Mouse (Mus musculus) Patski (cell line): ENCODE results near the gene Ddb2. TPM values are rescaled to one million over a fixed set of nuclear protein-coding genes. Genes with fewer than 3 reads are reported as not detected.
"Not testable (repeated sequence)": the region's sequence is repeated elsewhere in the genome, so short reads cannot be mapped to it uniquely, and the experiment has no call there.

Experiments used
- ATAC-seq: fragments of 100-300 bp; one replicate; pipeline ENCODE4 v1.8.0; 2021
- CTCF ChIA-PET: fragments of 350-600 bp; sonication (Branson Sonifier 250); formaldehyde crosslinking; loops from one replicate; lab custom pipeline; 2022; ENCODE audit warnings: inconsistent platforms; lab: Charles Lee
- POLR2A ChIA-PET: fragments of 350-600 bp; sonication (Branson Sonifier 250); formaldehyde crosslinking; loops from one replicate; lab custom pipeline; 2022; ENCODE audit warnings: antibody characterized with exemption, inconsistent platforms; lab: Charles Lee
- DNase-seq: peaks from one replicate; pipeline ENCODE4 v3.0.0-alpha.2; 2011; ENCODE audit warnings: low read depth, low spot score
- H3K27me3 ChIP-seq: fragments of 371-371 bp; one replicate; pipeline ENCODE4 v1.5.1; 2021
- CTCF ChIP-seq: fragments of 100-300 bp; IDR thresholded peaks from one replicate; pipeline ENCODE4 v1.5.1; 2021
- in situ Hi-C: fragments of 300-500 bp; cut with MboI; formaldehyde crosslinking; loops from 3 replicates; pipeline ENCODE4 v1.11.1; 2018; ENCODE audit warnings: low pct_unique_long_range_greater_than_20kb, mixed read lengths
- polyA plus RNA-seq: library from polyadenylated mRNA; unstranded; gene quantifications from one replicate; pipeline ENCODE4 v1.2.3, GENCODE M21; 2021

The Ddb2 gene
- polyA plus RNA-seq, 1 experiment from 2014 or later, result 16.1 TPM

- no peak for ATAC-seq
- no peak for DNase-seq
- no peak for TF ChIP-seq CTCF
- CTCF ChIA-PET, result no interaction called here
- POLR2A ChIA-PET, result no interaction called here
- in situ Hi-C loops, result no loop called here
- no peaks in the 10 kb centered on the region for H3K27me3 ChIP-seq
Observed at GRCm38 (mm10) chr2:91255661-91256150, 18.9 kb upstream of the Ddb2 start, which contains the start of gene Pacsin3. Pacsin3 (plus strand) TSS chr2:91255954.

GRCm38 (mm10) chr2:91254725-91255380, 18.1 kb upstream of the Ddb2 start:
- ChIA-PET CTCF (interaction anchor here (1.3 kb wide), 1 partner anchor 17 kb away, joined by 4 read pairs; no protein-coding TSS in a partner anchor), POLR2A (no interaction called here)
- no peaks in the 10 kb centered on the region for H3K27me3 ChIP-seq
- no peak for TF ChIP-seq CTCF
- ATAC-seq (no peak), DNase-seq (no peak)
- in situ Hi-C loops, result no loop called here

DNA sequence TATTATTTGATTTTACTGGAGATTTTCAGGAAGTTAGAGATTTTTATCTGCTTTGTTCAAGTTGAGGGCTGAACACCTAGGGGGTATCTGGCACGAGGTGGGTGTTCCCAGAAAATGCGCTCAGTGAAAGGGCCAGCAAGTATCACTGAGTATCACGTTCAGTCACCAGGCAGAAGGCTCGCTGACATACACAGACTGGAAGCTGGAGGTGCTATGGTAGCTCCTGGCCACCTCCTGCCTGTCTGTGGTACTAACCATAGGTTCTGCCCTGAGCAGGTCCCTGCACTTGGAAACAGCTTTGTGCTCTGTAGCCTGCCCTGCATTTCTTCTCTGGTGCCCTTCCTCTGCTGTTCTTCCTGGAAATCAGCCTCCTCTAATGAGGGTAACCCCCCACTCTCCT, 15.7 kb upstream of the Ddb2 start:
- no peaks in the 10 kb centered on the region for H3K27me3 ChIP-seq
- no peak for ATAC-seq
- DNase-seq, result no peak
- no peak for TF ChIP-seq CTCF
- CTCF ChIA-PET, result interaction anchor here (0.9 to 2.0 kb wide), 2 partner anchors 16 to 137 kb away, joined by 3 to 4 read pairs; partner anchors contain the start of gene Ddb2
- POLR2A ChIA-PET, result no interaction called here
- in situ Hi-C loops, result no loop called here

DNA sequence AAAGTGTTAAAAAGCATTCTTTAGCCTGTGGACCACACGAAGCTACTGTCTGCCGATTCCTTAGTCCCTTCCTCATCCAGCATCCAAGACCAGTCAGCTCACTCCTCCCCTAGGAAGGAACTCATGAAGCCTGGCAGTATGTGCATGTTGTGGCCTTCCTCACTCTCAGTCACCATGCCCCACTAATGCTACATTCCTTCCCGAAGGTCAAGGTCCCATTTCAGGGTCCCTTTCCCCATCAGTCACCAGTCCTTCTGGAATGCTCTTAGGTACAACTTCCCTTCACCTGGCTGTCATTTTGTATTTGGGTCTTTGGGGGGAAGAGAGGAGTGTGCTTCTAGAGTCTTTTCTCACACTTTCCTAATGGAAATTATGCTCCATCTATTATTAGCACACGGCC, 15.2 kb upstream of the Ddb2 start:
- ChIA-PET CTCF (interaction anchor here (2.0 kb wide), 1 partner anchor 137 kb away, joined by 4 read pairs; no protein-coding TSS in a partner anchor), POLR2A (no interaction called here)
- ATAC-seq, result no peak
- no peaks in the 10 kb centered on the region for H3K27me3 ChIP-seq
- no peak for TF ChIP-seq CTCF
- DNase-seq, result no peak
- in situ Hi-C loops, result no loop called here

DNA sequence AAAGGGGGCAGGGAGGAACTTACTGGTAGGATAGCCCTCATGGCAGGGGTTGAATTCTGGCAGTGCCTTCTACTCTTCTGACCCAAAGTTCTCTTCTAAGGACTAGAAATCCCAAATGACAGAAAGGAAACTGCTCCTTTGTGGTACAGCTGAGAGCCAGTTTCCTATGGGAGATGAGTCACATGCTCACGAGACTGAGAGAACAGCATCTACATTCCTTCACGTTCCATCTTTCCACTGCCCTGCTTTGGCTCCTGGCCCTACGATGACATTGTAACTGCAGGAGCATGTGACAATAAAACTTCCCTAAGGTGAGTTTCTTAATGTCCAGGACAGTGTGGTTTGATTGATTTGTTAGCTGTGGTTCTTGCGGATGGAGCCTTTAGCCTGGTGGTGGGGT, 11.6 kb upstream of the Ddb2 start:
- ChIA-PET CTCF (interaction anchor here (1.2 to 1.7 kb wide), 3 partner anchors 11 to 133 kb away, joined by 3 to 10 read pairs (median 5); partner anchors contain the start of gene Ddb2), POLR2A (no interaction called here)
- no peak for DNase-seq
- in situ Hi-C loops, result no loop called here
- no peak for TF ChIP-seq CTCF
- no peaks in the 10 kb centered on the region for H3K27me3 ChIP-seq
- ATAC-seq, result no peak

DNA sequence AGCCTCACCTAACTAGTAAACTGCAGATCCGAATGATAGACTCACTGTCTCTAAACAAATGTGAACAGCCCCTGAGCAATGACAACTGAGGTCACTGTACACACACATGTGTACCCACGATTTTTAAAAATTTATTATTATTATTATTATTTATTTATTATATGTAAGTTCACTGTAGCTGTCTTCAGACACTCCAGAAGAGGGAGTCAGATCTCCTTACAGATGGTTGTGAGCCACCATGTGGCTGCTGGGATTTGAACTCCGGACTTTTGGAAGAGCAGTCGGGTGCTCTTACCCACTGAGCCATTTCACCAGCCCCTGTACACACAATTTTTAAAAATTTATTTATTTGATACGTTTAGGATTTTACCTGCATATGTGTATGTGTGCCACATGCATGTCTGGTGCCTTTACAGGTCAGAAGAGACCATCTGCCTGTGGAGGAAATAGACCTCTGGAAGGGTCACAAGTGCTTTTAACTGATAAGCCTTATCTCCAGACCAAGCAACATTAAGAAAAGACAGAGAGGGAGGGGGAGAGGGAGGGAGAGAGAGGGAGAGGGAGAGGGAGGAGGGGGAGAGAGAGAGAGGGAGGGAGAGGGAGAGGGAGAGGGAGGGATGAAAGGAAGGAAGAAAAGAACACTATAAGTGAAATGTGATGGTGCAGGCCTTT, 7.9 kb upstream of the Ddb2 start:
- H3K27me3 ChIP-seq, result no peaks in the 10 kb centered on the region
- ChIA-PET CTCF (no interaction called here), POLR2A (no interaction called here)
- no peak for ATAC-seq
- no peak for DNase-seq
- TF ChIP-seq CTCF, result no peak
- in situ Hi-C loops, result no loop called here

- ChIA-PET POLR2A (no interaction called here), CTCF (interaction anchor here (1.1 kb wide), 1 partner anchor 128 kb away, joined by 5 read pairs; no protein-coding TSS in a partner anchor)
- ATAC-seq (no peak), DNase-seq (no peak)
- in situ Hi-C loops, result no loop called here
- no peak for TF ChIP-seq CTCF
- H3K27me3 ChIP-seq, result no peaks in the 10 kb centered on the region
Observed at GRCm38 (mm10) chr2:91243416-91243815, 6.6 kb upstream of the Ddb2 start.

GRCm38 (mm10) chr2:91242547-91242946, 5.8 kb upstream of the Ddb2 start:
- POLR2A ChIA-PET, result no interaction called here
- in situ Hi-C loops, result no loop called here
- CTCF ChIA-PET, result no interaction called here
- ATAC-seq (no peak), DNase-seq (no peak)
- TF ChIP-seq CTCF, result no peak
- no peaks in the 10 kb centered on the region for H3K27me3 ChIP-seq

DNA sequence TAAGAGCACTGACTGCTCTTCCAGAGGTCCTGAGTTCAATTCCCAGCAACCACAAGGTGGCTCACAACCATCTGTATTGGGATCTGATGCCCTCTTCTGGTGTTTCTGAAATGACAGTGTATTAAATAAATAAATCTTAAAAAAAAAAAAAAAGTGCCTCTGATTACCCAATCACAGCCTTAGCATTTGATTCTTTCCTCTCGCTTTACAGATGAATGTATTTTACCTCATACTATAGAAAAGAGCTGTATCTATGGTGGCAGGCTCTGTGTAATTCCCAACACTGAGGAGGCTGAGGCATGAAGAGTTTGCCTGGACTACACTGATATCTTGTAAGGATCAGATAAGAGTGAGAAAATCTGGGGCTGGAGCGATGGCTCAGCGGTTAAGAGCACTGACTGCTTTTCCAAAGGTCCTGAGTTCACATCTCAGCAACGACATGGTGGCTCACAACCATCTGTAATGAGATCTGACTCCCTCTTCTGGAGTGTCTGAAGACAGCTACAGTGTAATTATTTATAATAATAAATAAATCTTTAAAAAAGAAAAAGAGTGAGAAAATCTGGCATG, 814 bp upstream of the Ddb2 start:
- DNase-seq, in situ Hi-C loops, H3K27me3 ChIP-seq: not testable (repeated sequence)
- ChIA-PET CTCF (interaction anchor here (1.0 to 2.6 kb wide), 6 partner anchors 10 to 122 kb away, joined by 3 to 15 read pairs (median 4); no protein-coding TSS in a partner anchor), POLR2A (interaction anchor here (0.6 to 1.2 kb wide), 6 partner anchors 19 to 125 kb away, joined by 3 to 4 read pairs (median 3); partner anchors contain the start of genes Arfgap2 and Madd)
- TF ChIP-seq CTCF, result peak; percentile 82
- peak; percentile 48 for ATAC-seq

DNA sequence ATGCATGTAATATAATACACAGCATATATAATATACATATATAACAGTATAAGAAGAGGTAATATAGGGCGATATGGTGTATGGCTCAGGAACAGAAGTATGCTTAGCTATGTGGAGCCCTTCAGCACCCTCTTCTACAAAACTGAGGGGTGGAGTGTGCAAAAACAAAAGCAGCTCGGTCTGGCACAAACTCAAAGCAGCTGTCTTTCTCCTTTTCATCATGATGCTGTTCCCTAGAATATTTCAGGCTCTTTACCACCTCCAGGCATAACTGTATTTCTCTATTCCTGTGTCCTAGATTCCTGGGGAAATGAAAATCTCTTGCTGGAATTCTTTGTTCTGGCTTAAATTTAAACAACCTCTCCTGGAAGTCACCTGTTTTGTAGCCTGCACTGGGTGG, 7.0 kb downstream of the Ddb2 start:
- H3K27me3 ChIP-seq, result no peaks in the 10 kb centered on the region
- ATAC-seq (no peak), DNase-seq (no peak)
- in situ Hi-C loops, result no loop called here
- no peak for TF ChIP-seq CTCF
- ChIA-PET POLR2A (no interaction called here), CTCF (interaction anchor here (2.2 kb wide), 1 partner anchor 114 kb away, joined by 5 read pairs; no protein-coding TSS in a partner anchor)
